Mouse (Mus musculus): ENCODE measurements around the gene Gm21977. TPM values are rescaled to one million over a fixed set of nuclear protein-coding genes. Genes with fewer than 3 reads are reported as not detected.

Gene Gm21977
- not detected for total RNA-seq (2023)

GRCm38 (mm10) chr14:42853377-42853776, at the start of gene Gm21977:
TSS of gene Gm21977 (minus strand) at chr14:42853477.

Other genes starting within 250 kb of the Gm21977 start
- not detected for gene Gm3633, start 211.6 kb downstream of the Gm21977 start, total RNA-seq (2023)
- gene Gm10378, start 197.5 kb downstream of the Gm21977 start, total RNA-seq (2023): not detected
- not detected for gene Gm3015, start 84.7 kb downstream of the Gm21977 start, total RNA-seq (2023)
- gene Gm10377, start 55.5 kb downstream of the Gm21977 start, total RNA-seq (2023): not detected
- not detected for gene Gm8082, start 140.1 kb upstream of the Gm21977 start, total RNA-seq (2023)
- not detected for gene Gm10376, start 162.2 kb upstream of the Gm21977 start, total RNA-seq (2023)
- gene Gm8094, start 223.2 kb upstream of the Gm21977 start, total RNA-seq (2023): not detected
- not detected for gene Gm8104, start 247.1 kb upstream of the Gm21977 start, total RNA-seq (2023)